Mouse (Mus musculus) cerebellum, adult 11 months (tissue): ENCODE measurements around the gene Rnf24.
"Not testable (repeated sequence)": the region's sequence is repeated elsewhere in the genome, so short reads cannot be mapped to it uniquely, and the experiment has no call there.

Experiments used
- DNase-seq: peaks from one replicate; pipeline ENCODE4 v3.0.0; 2022

Gene Rnf24

GRCm38 (mm10) chr2:131330548-131330947 lies 22.1 kb downstream of the Rnf24 start:
- DNase-seq, result no peak

GRCm38 (mm10) chr2:131328981-131329380 lies 23.7 kb downstream of the Rnf24 start:
- no peak for DNase-seq

- DNase-seq, result no peak
Observed at GRCm38 (mm10) chr2:131326044-131326443, 26.6 kb downstream of the Rnf24 start.

- no peak for DNase-seq
Observed at GRCm38 (mm10) chr2:131323675-131324074, 29.0 kb downstream of the Rnf24 start.

- peak; percentile 43 for DNase-seq
Observed at GRCm38 (mm10) chr2:131321192-131321591, 31.5 kb downstream of the Rnf24 start.

GRCm38 (mm10) chr2:131319401-131319800 lies 33.3 kb downstream of the Rnf24 start:
- DNase-seq, result no peak

- no peak for DNase-seq
Observed at GRCm38 (mm10) chr2:131316167-131316566, 36.5 kb downstream of the Rnf24 start.

- DNase-seq, result no peak
Observed at GRCm38 (mm10) chr2:131309296-131309695, 43.4 kb downstream of the Rnf24 start.

- no peak for DNase-seq
Observed at GRCm38 (mm10) chr2:131307822-131308221, 44.9 kb downstream of the Rnf24 start.

GRCm38 (mm10) chr2:131307391-131307790 lies 45.3 kb downstream of the Rnf24 start:
- DNase-seq, result no peak

GRCm38 (mm10) chr2:131305226-131305625 lies 47.5 kb downstream of the Rnf24 start:
- peak; percentile 15 for DNase-seq

- no peak for DNase-seq
Observed at GRCm38 (mm10) chr2:131304497-131304896, 48.2 kb downstream of the Rnf24 start.

- no peak for DNase-seq
Observed at GRCm38 (mm10) chr2:131301635-131302034, 51.1 kb downstream of the Rnf24 start.

- no peak for DNase-seq
Observed at GRCm38 (mm10) chr2:131300485-131300884, 52.2 kb downstream of the Rnf24 start.

- DNase-seq, result not testable (repeated sequence)
Observed at GRCm38 (mm10) chr2:131298674-131299073, 54.0 kb downstream of the Rnf24 start.

GRCm38 (mm10) chr2:131296746-131297261 lies 55.9 kb downstream of the Rnf24 start:
- DNase-seq, result no peak

- no peak for DNase-seq
Observed at GRCm38 (mm10) chr2:131290669-131291068, 62.0 kb downstream of the Rnf24 start.

GRCm38 (mm10) chr2:131286276-131286675 lies 66.4 kb downstream of the Rnf24 start:
- no peak for DNase-seq

GRCm38 (mm10) chr2:131281596-131281995 lies 71.1 kb downstream of the Rnf24 start:
- no peak for DNase-seq

- DNase-seq, result no peak
Observed at GRCm38 (mm10) chr2:131276722-131277121, 76.0 kb downstream of the Rnf24 start.

GRCm38 (mm10) chr2:131275493-131275892 lies 77.2 kb downstream of the Rnf24 start:
- no peak for DNase-seq

- DNase-seq, result no peak
Observed at GRCm38 (mm10) chr2:131265056-131265455, 87.6 kb downstream of the Rnf24 start.

- DNase-seq, result no peak
Observed at GRCm38 (mm10) chr2:131264027-131264426, 88.7 kb downstream of the Rnf24 start.

GRCm38 (mm10) chr2:131262680-131263670 lies 89.7 kb downstream of the Rnf24 start:
- no peak for DNase-seq
